Mouse (Mus musculus): ENCODE data around the gene Ilf2.

The Ilf2 gene

GRCm38 (mm10) chr3:90462579-90462978, 13.3 kb upstream of the Ilf2 start:
- DNase-seq (ENCODE audit: low read depth): no peak

GRCm38 (mm10) chr3:90464552-90465080, 11.3 kb upstream of the Ilf2 start:
- DNase-seq (ENCODE audit: low read depth): no peak

- peak; percentile 52 for DNase-seq (ENCODE audit: low read depth)
Observed at GRCm38 (mm10) chr3:90465081-90465685, 10.7 kb upstream of the Ilf2 start.

- DNase-seq (ENCODE audit: low read depth): no peak
Observed at GRCm38 (mm10) chr3:90465686-90466310, 10.1 kb upstream of the Ilf2 start, which contains the start of gene Npr1. Npr1 (minus strand) TSS chr3:90465866.

GRCm38 (mm10) chr3:90466311-90466766, 9.6 kb upstream of the Ilf2 start:
- no peak for DNase-seq (ENCODE audit: low read depth)

- DNase-seq (ENCODE audit: low read depth): no peak
Observed at GRCm38 (mm10) chr3:90467618-90468300, 8.2 kb upstream of the Ilf2 start.

GRCm38 (mm10) chr3:90472213-90472612, 3.7 kb upstream of the Ilf2 start:
- peak; percentile 89 for DNase-seq (ENCODE audit: low read depth)

GRCm38 (mm10) chr3:90475151-90475830, 635 bp upstream of the Ilf2 start:
- DNase-seq (ENCODE audit: low read depth): peak; percentile 48

GRCm38 (mm10) chr3:90486998-90487397, 11.1 kb downstream of the Ilf2 start:
- no peak for DNase-seq (ENCODE audit: low read depth)

GRCm38 (mm10) chr3:90488576-90488975, 12.7 kb downstream of the Ilf2 start:
- no peak for DNase-seq (ENCODE audit: low read depth)

- DNase-seq (ENCODE audit: low read depth): peak; percentile 97
Observed at GRCm38 (mm10) chr3:90490696-90491256, 14.8 kb downstream of the Ilf2 start, which contains the start of gene Snapin. Snapin (minus strand) TSS chr3:90491033.

- peak; percentile 69 for DNase-seq (ENCODE audit: low read depth)
Observed at GRCm38 (mm10) chr3:90491350-90491749, 15.4 kb downstream of the Ilf2 start.

- no peak for DNase-seq (ENCODE audit: low read depth)
Observed at GRCm38 (mm10) chr3:90493831-90494540, 18.1 kb downstream of the Ilf2 start.

GRCm38 (mm10) chr3:90495850-90496525, 20.1 kb downstream of the Ilf2 start:
- DNase-seq (ENCODE audit: low read depth): no peak

- DNase-seq (ENCODE audit: low read depth): no peak
Observed at GRCm38 (mm10) chr3:90497597-90497996, 21.7 kb downstream of the Ilf2 start.

GRCm38 (mm10) chr3:90503444-90503843, 27.5 kb downstream of the Ilf2 start:
- no peak for DNase-seq (ENCODE audit: low read depth)

GRCm38 (mm10) chr3:90505216-90505615, 29.3 kb downstream of the Ilf2 start:
- DNase-seq (ENCODE audit: low read depth): no peak

GRCm38 (mm10) chr3:90506362-90506761, 30.4 kb downstream of the Ilf2 start:
- DNase-seq (ENCODE audit: low read depth): no peak

- DNase-seq (ENCODE audit: low read depth): peak; percentile 38
Observed at GRCm38 (mm10) chr3:90508287-90508949, 32.5 kb downstream of the Ilf2 start.

Data from naive thymus-derived CD4-positive, alpha-beta T cell, adult 2 months (primary cell).